Mouse (Mus musculus) brain, embryonic 18.5 days (tissue): ENCODE data around the gene Proser3.
"Not testable (repeated sequence)": the region's sequence is repeated elsewhere in the genome, so short reads cannot be mapped to it uniquely, and the experiment has no call there.

Experiments used
- DNase-seq: peaks from one replicate; pipeline ENCODE4 v3.0.0-alpha.2; 2012; ENCODE audit warnings: low read depth, low spot score

The Proser3 gene

GRCm38 (mm10) chr7:30544327-30544726 is 7.8 kb downstream of the Proser3 start:
- DNase-seq: no peak

GRCm38 (mm10) chr7:30540572-30540971 is 11.5 kb downstream of the Proser3 start:
- DNase-seq: no peak

- DNase-seq: peak; percentile 98
These were observed 17.2 kb downstream of the Proser3 start, which contains the start of gene Arhgap33 for GRCm38 (mm10) chr7:30534633-30535577. Arhgap33 (minus strand) TSS chr7:30535060.

- DNase-seq: no peak
These were observed 18.0 kb downstream of the Proser3 start for GRCm38 (mm10) chr7:30533941-30534632.

- DNase-seq: no peak
These were observed 19.2 kb downstream of the Proser3 start for GRCm38 (mm10) chr7:30532931-30533330.

- no peak for DNase-seq
These were observed 20.7 kb downstream of the Proser3 start for GRCm38 (mm10) chr7:30531291-30531815.

- DNase-seq: no peak
These were observed 25.1 kb downstream of the Proser3 start for GRCm38 (mm10) chr7:30526981-30527380.

- DNase-seq: no peak
These were observed 25.7 kb downstream of the Proser3 start for GRCm38 (mm10) chr7:30526399-30526798.

GRCm38 (mm10) chr7:30525954-30526353 is 26.1 kb downstream of the Proser3 start:
- no peak for DNase-seq

- DNase-seq: no peak
These were observed 27.6 kb downstream of the Proser3 start for GRCm38 (mm10) chr7:30524487-30524886.

GRCm38 (mm10) chr7:30522871-30523270 is 29.2 kb downstream of the Proser3 start:
- no peak for DNase-seq

- DNase-seq: no peak
These were observed 31.2 kb downstream of the Proser3 start for GRCm38 (mm10) chr7:30520856-30521255.

GRCm38 (mm10) chr7:30520396-30520795 is 31.7 kb downstream of the Proser3 start:
- no peak for DNase-seq

GRCm38 (mm10) chr7:30518325-30518724 is 33.8 kb downstream of the Proser3 start:
- DNase-seq: no peak

GRCm38 (mm10) chr7:30515003-30515760 is 36.9 kb downstream of the Proser3 start:
- no peak for DNase-seq

GRCm38 (mm10) chr7:30508061-30508460 is 44.0 kb downstream of the Proser3 start:
- DNase-seq: no peak

GRCm38 (mm10) chr7:30501159-30501558 is 50.9 kb downstream of the Proser3 start:
- not testable (repeated sequence) for DNase-seq

- DNase-seq: not testable (repeated sequence)
These were observed 56.5 kb downstream of the Proser3 start for GRCm38 (mm10) chr7:30495506-30496042.

GRCm38 (mm10) chr7:30493401-30493931 is 58.6 kb downstream of the Proser3 start, which contains the start of gene Prodh2:
Prodh2 (plus strand) TSS chr7:30493622.
- DNase-seq: no peak

GRCm38 (mm10) chr7:30492765-30493164 is 59.3 kb downstream of the Proser3 start:
- peak; percentile 24 for DNase-seq

GRCm38 (mm10) chr7:30490957-30491307 is 61.2 kb downstream of the Proser3 start:
- DNase-seq: no peak
